Comparison of ENCODE assay signal across 9 mouse cellular contexts in genomic region chr17:36915076-36915475, GRCm38 (mm10). TPM values are rescaled to one million over a fixed set of nuclear protein-coding genes. Genes with fewer than 3 reads are reported as not detected.
DNase-seq lines count a peak whose midpoint lies in the region; ATAC-seq and TF ChIP-seq lines count a peak whose summit lies in the region.
"Had no signal": no experiment of that assay in that cellular context is flagged by ENCODE, and none has a peak within 500 bp of the region (broad histone marks: within the 10 kb centered on the region; RNA-seq: fewer than 3 reads in every experiment).

No protein-coding gene starts in this region.

- peak; percentile 59 for TF ChIP-seq CTCF in Patski (IDR thresholded peaks at IDR 0.05)

- H3K27ac ChIP-seq in forebrain, embryonic 10.5 days = no peak overlapping the region
- no peak overlapping the region for H3K27ac ChIP-seq in forebrain, embryonic 15.5 days (replicated peaks)
- H3K27ac ChIP-seq: limb, embryonic 12.5 days had no signal

- peaks cover under 1% of the 10 kb centered on the region; the same call in 1 of the 2 replicates for H3K27me3 ChIP-seq in forebrain, embryonic 10.5 days (ENCODE audit: poor library complexity, severe bottlenecking)
- H3K27me3 ChIP-seq in forebrain, embryonic 15.5 days = no peaks in the 10 kb centered on the region
- peaks cover under 1% of the 10 kb centered on the region for H3K27me3 ChIP-seq in Patski
- peaks cover 35% of the 10 kb centered on the region for H3K27me3 ChIP-seq in megakaryocyte, embryonic 14.5 days (replicated peaks)
- H3K27me3 ChIP-seq in splenic B cell, adult 2 months (ENCODE audit: control insufficient read depth, insufficient read depth, low read length, poor library complexity, severe bottlenecking) = no peaks in the 10 kb centered on the region; the same call in 1 of the 2 replicates

- DNase-seq in forebrain, embryonic 10.5 days (ENCODE audit: extremely low spot score, low spot score) = peak; percentile 52
- no peak for DNase-seq in Patski (ENCODE audit: low read depth, low spot score)
- peak; percentile 62 to 66 for DNase-seq in cerebellum, postnatal 36 days
- peak; percentile 38 for DNase-seq in gastrocnemius, postnatal 14 days
- peak; percentile 32 for DNase-seq in layer of hippocampus, adult 9-11 months
- DNase-seq in splenic B cell, adult 2 months (ENCODE audit: low read depth, low spot score) = peak; percentile 71

- POLR2A ChIA-PET in Patski (lab: Charles Lee) = interaction anchor here (1.2 kb wide), 1 partner anchor 131 kb away, joined by 3 read pairs; no protein-coding TSS in a partner anchor

- H3K4me3 ChIP-seq in forebrain, embryonic 10.5 days = no peak overlapping the region
- no peak overlapping the region for H3K4me3 ChIP-seq in forebrain, embryonic 15.5 days
- H3K4me3 ChIP-seq in megakaryocyte, embryonic 14.5 days (replicated peaks) = peak overlapping the region; percentile 53
- H3K4me3 ChIP-seq: limb, embryonic 12.5 days had no signal

- ATAC-seq in forebrain, embryonic 15.5 days (replicated peaks) = no peak
- ATAC-seq in Patski = no peak

- no peak overlapping the region for H3K4me2 ChIP-seq in forebrain, embryonic 15.5 days (replicated peaks)
- H3K4me2 ChIP-seq: limb, embryonic 12.5 days had no signal

- in situ Hi-C loops in Patski (cut with MboI; ENCODE audit: low pct_unique_long_range_greater_than_20kb) = no loop called here

- CTCF ChIA-PET in Patski (lab: Charles Lee) = interaction anchor here (1.1 to 7.7 kb wide), 12 partner anchors 10 to 133 kb away, joined by 3 to 51 read pairs (median 10); partner anchors contain the start of genes Trim31 and Trim40

- H3K36me3 ChIP-seq in forebrain, embryonic 10.5 days (replicated peaks) = no peaks in the 10 kb centered on the region
- no peaks in the 10 kb centered on the region for H3K36me3 ChIP-seq in forebrain, embryonic 15.5 days
- H3K36me3 ChIP-seq in megakaryocyte, embryonic 14.5 days (replicated peaks; ENCODE audit: low read length) = no peaks in the 10 kb centered on the region
- H3K36me3 ChIP-seq in splenic B cell, adult 2 months (ENCODE audit: control insufficient read depth, insufficient read depth, low read length, poor library complexity, severe bottlenecking) = no peaks in the 10 kb centered on the region
- H3K36me3 ChIP-seq: limb, embryonic 12.5 days had no signal

- intact Hi-C loops in gastrocnemius, postnatal 14 days (cut with DNase I; ENCODE audit: low total_unique reads) = loop anchor here (5.0 kb wide), 1 partner anchor 82 kb away; no protein-coding TSS in a partner anchor

- H3K9ac ChIP-seq in forebrain, embryonic 15.5 days (replicated peaks) = no peak overlapping the region
- H3K9ac ChIP-seq: limb, embryonic 12.5 days had no signal

- no peaks in the 10 kb centered on the region for H3K4me1 ChIP-seq in forebrain, embryonic 10.5 days
- no peaks in the 10 kb centered on the region for H3K4me1 ChIP-seq in forebrain, embryonic 15.5 days
- peaks cover 6% of the 10 kb centered on the region for H3K4me1 ChIP-seq in megakaryocyte, embryonic 14.5 days
- H3K4me1 ChIP-seq: limb, embryonic 12.5 days had no signal

- H3K9me3 ChIP-seq in forebrain, embryonic 10.5 days = no peaks in the 10 kb centered on the region
- H3K9me3 ChIP-seq in forebrain, embryonic 15.5 days = no peaks in the 10 kb centered on the region
- no peaks in the 10 kb centered on the region for H3K9me3 ChIP-seq in megakaryocyte, embryonic 14.5 days
- H3K9me3 ChIP-seq: limb, embryonic 12.5 days had no signal

- 17% methylated on average over 9 of the region's 9 CpGs for WGBS in forebrain, embryonic 10.5 days
- WGBS in forebrain, embryonic 15.5 days = 15% methylated on average over 9 of the region's 9 CpGs

RNA-seq across cellular contexts. Expression of gene Trim31, which starts 17.2 kb away (rescaled TPM):
- polyA plus RNA-seq in forebrain, embryonic 10.5 days (2016; fragmentation: Nextera tagmentation; extraction: Ambion mirVana) = not detected in 2 replicates
- polyA plus RNA-seq in forebrain, embryonic 15.5 days (2015; fragmentation: Nextera tagmentation; extraction: Ambion mirVana) = not detected in 2 replicates
- polyA plus RNA-seq in Patski (2021) = not detected
- not detected for total RNA-seq in gastrocnemius, postnatal 14 days (2021)
- not detected in 2 replicates for polyA plus RNA-seq in megakaryocyte, embryonic 14.5 days (2012; ENCODE audit: insufficient read depth, low replicate concordance)
- polyA plus RNA-seq: limb, embryonic 12.5 days had no signal

RNA-seq across cellular contexts. Expression of gene Trim40, which starts 25.2 kb away (rescaled TPM):
- not detected in 2 replicates for polyA plus RNA-seq in forebrain, embryonic 10.5 days (2016; fragmentation: Nextera tagmentation; extraction: Ambion mirVana)
- polyA plus RNA-seq in forebrain, embryonic 15.5 days (2015; fragmentation: Nextera tagmentation; extraction: Ambion mirVana) = not detected in 2 replicates
- not detected for polyA plus RNA-seq in Patski (2021)
- not detected for total RNA-seq in gastrocnemius, postnatal 14 days (2021)
- not detected in 2 replicates for polyA plus RNA-seq in megakaryocyte, embryonic 14.5 days (2012; ENCODE audit: insufficient read depth, low replicate concordance)
- polyA plus RNA-seq: limb, embryonic 12.5 days had no signal

RNA-seq across cellular contexts. Expression of gene Rnf39, which starts 27.6 kb away (rescaled TPM):
- 0.26 and 0.31 TPM in 2 replicates for polyA plus RNA-seq in forebrain, embryonic 10.5 days (2016; fragmentation: Nextera tagmentation; extraction: Ambion mirVana)
- 0.78 and 0.80 TPM in 2 replicates for polyA plus RNA-seq in forebrain, embryonic 15.5 days (2015; fragmentation: Nextera tagmentation; extraction: Ambion mirVana)
- polyA plus RNA-seq in Patski (2021) = 0.45 TPM
- not detected for total RNA-seq in gastrocnemius, postnatal 14 days (2021)
- polyA plus RNA-seq in megakaryocyte, embryonic 14.5 days (2012; ENCODE audit: insufficient read depth, low replicate concordance) = not detected in 2 replicates

RNA-seq across cellular contexts. Expression of gene Ppp1r11, which starts 36.5 kb away (rescaled TPM):
- 157 TPM in 2 replicates for polyA plus RNA-seq in forebrain, embryonic 10.5 days (2016; fragmentation: Nextera tagmentation; extraction: Ambion mirVana)
- polyA plus RNA-seq in forebrain, embryonic 15.5 days (2015; fragmentation: Nextera tagmentation; extraction: Ambion mirVana) = 156 and 164 TPM in 2 replicates
- 56.1 TPM for polyA plus RNA-seq in Patski (2021)
- 10 to 100 TPM; 63.5 to 67.7 TPM for total RNA-seq in gastrocnemius, postnatal 14 days (2021)
- polyA plus RNA-seq in megakaryocyte, embryonic 14.5 days (2012; ENCODE audit: insufficient read depth, low replicate concordance) = 504 and 1,093 TPM in 2 replicates

RNA-seq across cellular contexts. Expression of gene Znrd1, which starts 43.3 kb away (rescaled TPM):
- polyA plus RNA-seq in forebrain, embryonic 10.5 days (2016; fragmentation: Nextera tagmentation; extraction: Ambion mirVana) = 89.0 and 98.1 TPM in 2 replicates
- polyA plus RNA-seq in forebrain, embryonic 15.5 days (2015; fragmentation: Nextera tagmentation; extraction: Ambion mirVana) = 71.2 and 74.1 TPM in 2 replicates
- 42.1 TPM for polyA plus RNA-seq in Patski (2021)
- total RNA-seq in gastrocnemius, postnatal 14 days (2021) = 10 to 100 TPM; 15.6 to 17.3 TPM
- 2.1 and 2.6 TPM in 2 replicates for polyA plus RNA-seq in megakaryocyte, embryonic 14.5 days (2012; ENCODE audit: insufficient read depth, low replicate concordance)
